Mouse (Mus musculus): ENCODE results near the gene Plagl1. TPM values are rescaled to one million over a fixed set of nuclear protein-coding genes. Genes with fewer than 3 reads are reported as not detected.

Plagl1 gene
- polyA plus RNA-seq, 1 experiment from 2014 or later = 220 TPM

- Histone ChIP-seq H3K4me1 (0 out of 2 replicates have a peak, but pooled peaks cover 3% of the 10 kb centered on the region), H3K9me3 (replicated peaks) (no peaks in the 10 kb centered on the region), H3K36me3 (no peaks in the 10 kb centered on the region), H3K4me2 (replicated peaks) (no peak overlapping the region), H3K4me3 (replicated peaks) (no peak overlapping the region), H3K27ac (replicated peaks) (no peak overlapping the region), H3K27me3 (no peaks in the 10 kb centered on the region), H3K9ac (no peak overlapping the region)
- WGBS = 89% methylated on average over 7 of the region's 7 CpGs
- no peak; the same call in 1 of the 2 replicates for ATAC-seq (ENCODE audit: insufficient number of reproducible peaks, low FRiP score, low TSS enrichment, low read depth)
These were observed 75.4 kb downstream of the Plagl1 start for GRCm38 (mm10) chr10:13135751-13136150.

GRCm38 (mm10) chr10:13137906-13138305, 77.6 kb downstream of the Plagl1 start:
- Histone ChIP-seq H3K4me3 (replicated peaks) (no peak overlapping the region), H3K4me1 (peaks cover 11% of the 10 kb centered on the region; the same call in 1 of the 2 replicates), H3K9ac (no peak overlapping the region), H3K27ac (replicated peaks) (no peak overlapping the region), H3K27me3 (no peaks in the 10 kb centered on the region), H3K4me2 (replicated peaks) (no peak overlapping the region), H3K9me3 (replicated peaks) (no peaks in the 10 kb centered on the region), H3K36me3 (no peaks in the 10 kb centered on the region)
- ATAC-seq (ENCODE audit: insufficient number of reproducible peaks, low FRiP score, low TSS enrichment, low read depth) = no peak
- 85% methylated on average over 6 of the region's 6 CpGs for WGBS

GRCm38 (mm10) chr10:13140434-13140833, 80.1 kb downstream of the Plagl1 start:
- no peaks in the 10 kb centered on the region for H3K9me3 ChIP-seq (replicated peaks)
- WGBS = 41% methylated on average over 2 of the region's 2 CpGs
- peaks cover 11% of the 10 kb centered on the region; the same call in 1 of the 2 replicates for H3K4me1 ChIP-seq
- no peak for ATAC-seq (ENCODE audit: insufficient number of reproducible peaks, low FRiP score, low TSS enrichment, low read depth)
- H3K36me3 ChIP-seq = no peaks in the 10 kb centered on the region
- no peak overlapping the region for H3K4me2 ChIP-seq (replicated peaks)
- no peaks in the 10 kb centered on the region for H3K27me3 ChIP-seq
- H3K4me3 ChIP-seq (replicated peaks) = no peak overlapping the region
- H3K9ac ChIP-seq = no peak overlapping the region
- H3K27ac ChIP-seq (replicated peaks) = peak overlapping the region; percentile 22; the same call in 1 of the 2 replicates

GRCm38 (mm10) chr10:13150435-13150834, 90.1 kb downstream of the Plagl1 start:
- Histone ChIP-seq H3K4me3 (replicated peaks) (no peak overlapping the region), H3K4me2 (replicated peaks) (no peak overlapping the region), H3K9me3 (replicated peaks) (no peaks in the 10 kb centered on the region), H3K27me3 (no peaks in the 10 kb centered on the region), H3K4me1 (peaks cover 10% of the 10 kb centered on the region), H3K9ac (no peak overlapping the region), H3K27ac (replicated peaks) (peak overlapping the region; percentile 58), H3K36me3 (no peaks in the 10 kb centered on the region)
- 49% methylated on average over 3 of the region's 3 CpGs for WGBS
- no peak; the same call in 1 of the 2 replicates for ATAC-seq (ENCODE audit: insufficient number of reproducible peaks, low FRiP score, low TSS enrichment, low read depth)

GRCm38 (mm10) chr10:13151353-13151752, 91.0 kb downstream of the Plagl1 start:
- no peak overlapping the region for H3K4me2 ChIP-seq (replicated peaks)
- no peak overlapping the region for H3K4me3 ChIP-seq (replicated peaks)
- H3K36me3 ChIP-seq = no peaks in the 10 kb centered on the region
- H3K27me3 ChIP-seq = no peaks in the 10 kb centered on the region
- WGBS = 69% methylated on average over 5 of the region's 5 CpGs
- peak overlapping the region; percentile 58; the same call in 1 of the 2 replicates for H3K27ac ChIP-seq (replicated peaks)
- peaks cover 10% of the 10 kb centered on the region for H3K4me1 ChIP-seq
- H3K9ac ChIP-seq = no peak overlapping the region
- ATAC-seq (ENCODE audit: insufficient number of reproducible peaks, low FRiP score, low TSS enrichment, low read depth) = no peak
- H3K9me3 ChIP-seq (replicated peaks) = no peaks in the 10 kb centered on the region

GRCm38 (mm10) chr10:13152811-13153364, 92.6 kb downstream of the Plagl1 start:
- Histone ChIP-seq H3K4me2 (replicated peaks) (no peak overlapping the region), H3K27ac (replicated peaks) (no peak overlapping the region; the same call in 1 of the 2 replicates), H3K9me3 (replicated peaks) (no peaks in the 10 kb centered on the region), H3K36me3 (no peaks in the 10 kb centered on the region), H3K9ac (no peak overlapping the region), H3K4me1 (peaks cover 10% of the 10 kb centered on the region), H3K4me3 (replicated peaks) (no peak overlapping the region), H3K27me3 (no peaks in the 10 kb centered on the region)
- 71% methylated on average over 4 of the region's 4 CpGs for WGBS
- ATAC-seq (ENCODE audit: insufficient number of reproducible peaks, low FRiP score, low TSS enrichment, low read depth) = no peak

GRCm38 (mm10) chr10:13155377-13155776, 95.1 kb downstream of the Plagl1 start:
- no peak overlapping the region for H3K9ac ChIP-seq
- H3K4me2 ChIP-seq (replicated peaks) = no peak overlapping the region
- H3K27me3 ChIP-seq = no peaks in the 10 kb centered on the region
- no peak for ATAC-seq (ENCODE audit: insufficient number of reproducible peaks, low FRiP score, low TSS enrichment, low read depth)
- no peaks in the 10 kb centered on the region for H3K36me3 ChIP-seq
- H3K4me1 ChIP-seq = peaks cover 10% of the 10 kb centered on the region
- 83% methylated on average over 5 of the region's 5 CpGs for WGBS
- 0 out of 2 replicates have a peak, but pooled peaks cover 3% of the 10 kb centered on the region for H3K9me3 ChIP-seq (replicated peaks)
- H3K4me3 ChIP-seq (replicated peaks) = no peak overlapping the region
- H3K27ac ChIP-seq (replicated peaks) = no peak overlapping the region

GRCm38 (mm10) chr10:13160913-13161312, 100.6 kb downstream of the Plagl1 start:
- H3K4me1 ChIP-seq = no peaks in the 10 kb centered on the region
- H3K36me3 ChIP-seq = no peaks in the 10 kb centered on the region
- WGBS = 58% methylated on average over 4 of the region's 4 CpGs
- no peak overlapping the region for H3K4me3 ChIP-seq (replicated peaks)
- H3K9ac ChIP-seq = no peak overlapping the region
- H3K9me3 ChIP-seq (replicated peaks) = 0 out of 2 replicates have a peak, but pooled peaks cover 3% of the 10 kb centered on the region
- H3K4me2 ChIP-seq (replicated peaks) = no peak overlapping the region
- ATAC-seq (ENCODE audit: insufficient number of reproducible peaks, low FRiP score, low TSS enrichment, low read depth) = no peak
- no peak overlapping the region for H3K27ac ChIP-seq (replicated peaks)
- no peaks in the 10 kb centered on the region for H3K27me3 ChIP-seq

- no peak overlapping the region for H3K4me2 ChIP-seq (replicated peaks)
- H3K36me3 ChIP-seq = no peaks in the 10 kb centered on the region
- no peaks in the 10 kb centered on the region for H3K27me3 ChIP-seq
- no peak overlapping the region for H3K27ac ChIP-seq (replicated peaks)
- 0 out of 2 replicates have a peak, but pooled peaks cover 3% of the 10 kb centered on the region for H3K9me3 ChIP-seq (replicated peaks)
- no peak overlapping the region for H3K9ac ChIP-seq
- WGBS = 79% methylated on average over 4 of the region's 4 CpGs
- H3K4me1 ChIP-seq = no peaks in the 10 kb centered on the region
- no peak for ATAC-seq (ENCODE audit: insufficient number of reproducible peaks, low FRiP score, low TSS enrichment, low read depth)
- H3K4me3 ChIP-seq (replicated peaks) = no peak overlapping the region
These were observed 101.7 kb downstream of the Plagl1 start for GRCm38 (mm10) chr10:13162031-13162430.

GRCm38 (mm10) chr10:13168461-13168860, 108.2 kb downstream of the Plagl1 start:
- H3K9ac ChIP-seq = no peak overlapping the region
- H3K4me1 ChIP-seq = peaks cover 25% of the 10 kb centered on the region
- H3K27ac ChIP-seq (replicated peaks) = peak overlapping the region; percentile 82
- no peak overlapping the region for H3K4me2 ChIP-seq (replicated peaks)
- 36% methylated on average over 5 of the region's 5 CpGs for WGBS
- H3K27me3 ChIP-seq = no peaks in the 10 kb centered on the region
- no peaks in the 10 kb centered on the region for H3K9me3 ChIP-seq (replicated peaks)
- no peak overlapping the region for H3K4me3 ChIP-seq (replicated peaks)
- no peak for ATAC-seq (ENCODE audit: insufficient number of reproducible peaks, low FRiP score, low TSS enrichment, low read depth)
- no peaks in the 10 kb centered on the region for H3K36me3 ChIP-seq

GRCm38 (mm10) chr10:13170739-13171448, 110.6 kb downstream of the Plagl1 start:
- Histone ChIP-seq H3K4me1 (peaks cover 25% of the 10 kb centered on the region), H3K36me3 (no peaks in the 10 kb centered on the region), H3K9me3 (replicated peaks) (no peaks in the 10 kb centered on the region), H3K4me2 (replicated peaks) (no peak overlapping the region), H3K9ac (no peak overlapping the region), H3K27ac (replicated peaks) (peak overlapping the region; percentile 83), H3K4me3 (replicated peaks) (no peak overlapping the region), H3K27me3 (no peaks in the 10 kb centered on the region)
- ATAC-seq (ENCODE audit: insufficient number of reproducible peaks, low FRiP score, low TSS enrichment, low read depth) = peak; percentile 78
- WGBS = 16% methylated on average over 12 of the region's 12 CpGs
